Mouse (Mus musculus) intestine, embryonic 16.5 days (tissue): ENCODE data around the gene Was. TPM values are rescaled to one million over a fixed set of nuclear protein-coding genes. Genes with fewer than 3 reads are reported as not detected.
"Not testable (repeated sequence)": the region's sequence is repeated elsewhere in the genome, so short reads cannot be mapped to it uniquely, and the experiment has no call there.

Experiments used
- ATAC-seq: fragments of 200-750 bp; cut with Nextera tagmentation; 2 replicates; pipeline ENCODE4 v1.8.0; 2017; ENCODE audit warnings: moderate TSS enrichment, moderate library complexity
- H3K27ac ChIP-seq: fragments of 300-500 bp; sonication (generic); 2 replicates; pipeline ENCODE4 v1.5.1; 2014; ENCODE audit warnings: mild to moderate bottlenecking, low read length
- H3K27me3 ChIP-seq: fragments of 300-500 bp; sonication (generic); replicated peaks from 2 replicates; pipeline ENCODE4 v1.6.1; 2014; ENCODE audit warnings: low read length, control low read depth, mixed read lengths; ENCODE audit not compliant: control insufficient read depth, insufficient read depth
- H3K36me3 ChIP-seq: fragments of 300-500 bp; sonication (generic); 2 replicates; pipeline ENCODE4 v1.6.1; 2014; ENCODE audit warnings: low read length, control low read depth; ENCODE audit not compliant: control insufficient read depth, insufficient read depth
- H3K4me1 ChIP-seq: fragments of 300-500 bp; sonication (generic); 2 replicates; pipeline ENCODE4 v1.6.1; 2014; ENCODE audit warnings: low read length, control low read depth, mixed read lengths; ENCODE audit not compliant: control insufficient read depth, insufficient read depth
- H3K4me2 ChIP-seq: fragments of 300-500 bp; sonication (generic); 2 replicates; pipeline ENCODE4 v1.6.1; 2014; ENCODE audit warnings: low read depth, low read length, control low read depth
- H3K4me3 ChIP-seq: fragments of 300-500 bp; sonication (generic); 2 replicates; pipeline ENCODE4 v1.5.1; 2014; ENCODE audit warnings: mild to moderate bottlenecking, low read length
- H3K9ac ChIP-seq: fragments of 300-500 bp; sonication (generic); 2 replicates; pipeline ENCODE4 v1.6.1; 2014; ENCODE audit warnings: low read depth, low read length
- H3K9me3 ChIP-seq: fragments of 300-500 bp; sonication (generic); 2 replicates; pipeline ENCODE4 v1.6.1; 2016; ENCODE audit warnings: low read length, control low read depth; ENCODE audit not compliant: control insufficient read depth
- WGBS: fragments of 180-500 bp; shearing (Covaris S2); extraction: QIAGEN DNeasy Blood & Tissue Kit; methylation state at CpG from one replicate; pipeline ENCODE4 v1.1.7; 2014; 5-methylcytosine and 5-hydroxymethylcytosine counted together
- polyA plus RNA-seq: library from polyadenylated mRNA; unstranded; fragments of >200 nt; fragmentation: Nextera tagmentation; extraction: Ambion mirVana; gene quantifications from 2 replicates; pipeline ENCODE4 v1.2.1, GENCODE M21; 2015

Was gene
- polyA plus RNA-seq, 1 experiment from 2014 or later, result 0.87 TPM

GRCm38 (mm10) chrX:8105019-8105418, 14.7 kb upstream of the Was start:
- no peak overlapping the region for H3K4me3 ChIP-seq
- H3K9ac ChIP-seq, result no peak overlapping the region
- no peak overlapping the region for H3K27ac ChIP-seq
- peaks cover 3% of the 10 kb centered on the region; the same call in 1 of the 2 replicates for H3K4me1 ChIP-seq
- no peak for ATAC-seq
- no peaks in the 10 kb centered on the region for H3K9me3 ChIP-seq
- H3K4me2 ChIP-seq, result no peak overlapping the region
- H3K36me3 ChIP-seq, result no peaks in the 10 kb centered on the region
- H3K27me3 ChIP-seq, result no peaks in the 10 kb centered on the region
- WGBS, result 91% methylated on average over 3 of the region's 3 CpGs

- no peak for ATAC-seq
- Histone ChIP-seq H3K36me3 (no peaks in the 10 kb centered on the region), H3K4me2 (no peak overlapping the region), H3K9ac (no peak overlapping the region), H3K4me3 (no peak overlapping the region), H3K9me3 (no peaks in the 10 kb centered on the region), H3K27ac (no peak overlapping the region), H3K27me3 (no peaks in the 10 kb centered on the region), H3K4me1 (peaks cover 3% of the 10 kb centered on the region; the same call in 1 of the 2 replicates)
- 63% methylated on average over 7 of the region's 7 CpGs for WGBS
Measured at GRCm38 (mm10) chrX:8102213-8102668, 11.9 kb upstream of the Was start.

GRCm38 (mm10) chrX:8101017-8101416, 10.7 kb upstream of the Was start:
- no peak for ATAC-seq
- H3K4me2 ChIP-seq, result no peak overlapping the region
- H3K4me3 ChIP-seq, result no peak overlapping the region
- WGBS, result 17% methylated on average over 3 of the region's 3 CpGs
- no peaks in the 10 kb centered on the region for H3K27me3 ChIP-seq
- H3K9ac ChIP-seq, result no peak overlapping the region
- no peaks in the 10 kb centered on the region for H3K36me3 ChIP-seq
- no peaks in the 10 kb centered on the region for H3K9me3 ChIP-seq
- no peak overlapping the region for H3K27ac ChIP-seq
- peaks cover 3% of the 10 kb centered on the region; the same call in 1 of the 2 replicates for H3K4me1 ChIP-seq

GRCm38 (mm10) chrX:8099435-8099834, 9.1 kb upstream of the Was start:
- H3K36me3 ChIP-seq, result no peaks in the 10 kb centered on the region
- H3K4me3 ChIP-seq, result no peak overlapping the region
- no peak overlapping the region for H3K4me2 ChIP-seq
- no peaks in the 10 kb centered on the region for H3K27me3 ChIP-seq
- peak overlapping the region; percentile 50 for H3K27ac ChIP-seq
- ATAC-seq, result no peak
- H3K9ac ChIP-seq, result no peak overlapping the region
- WGBS, result 48% methylated on average over 4 of the region's 4 CpGs
- H3K4me1 ChIP-seq, result peaks cover 3% of the 10 kb centered on the region; the same call in 1 of the 2 replicates
- no peaks in the 10 kb centered on the region for H3K9me3 ChIP-seq

GRCm38 (mm10) chrX:8096787-8097242, 6.5 kb upstream of the Was start:
- peak; percentile 95 for ATAC-seq
- no peaks in the 10 kb centered on the region for H3K9me3 ChIP-seq
- 20% methylated on average over 19 of the region's 19 CpGs for WGBS
- no peaks in the 10 kb centered on the region for H3K36me3 ChIP-seq
- no peaks in the 10 kb centered on the region for H3K27me3 ChIP-seq
- peak overlapping the region; percentile 40 for H3K4me2 ChIP-seq
- H3K4me1 ChIP-seq, result peaks cover 3% of the 10 kb centered on the region; the same call in 1 of the 2 replicates
- peak overlapping the region; percentile 54; the same call in 1 of the 2 replicates for H3K27ac ChIP-seq
- no peak overlapping the region for H3K9ac ChIP-seq
- H3K4me3 ChIP-seq, result peak overlapping the region; percentile 37

- not testable (repeated sequence) for H3K27ac ChIP-seq, H3K27me3 ChIP-seq, H3K4me1 ChIP-seq, H3K36me3 ChIP-seq, H3K9ac ChIP-seq, H3K9me3 ChIP-seq
- Histone ChIP-seq H3K4me3 (peak overlapping the region; percentile 37), H3K4me2 (peak overlapping the region; percentile 25; the same call in 1 of the 2 replicates)
- peak; percentile 91 for ATAC-seq
- WGBS, result 6% methylated on average over 19 of the region's 48 CpGs
Measured at GRCm38 (mm10) chrX:8096068-8096786, 5.9 kb upstream of the Was start.

- Histone ChIP-seq H3K4me1 (peaks cover under 1% of the 10 kb centered on the region; the same call in 1 of the 2 replicates), H3K4me3 (no peak overlapping the region), H3K9ac (no peak overlapping the region), H3K27ac (no peak overlapping the region), H3K27me3 (no peaks in the 10 kb centered on the region), H3K4me2 (0 out of 2 replicates have a peak overlapping the region, but pooled peaks have one; percentile 25), H3K9me3 (no peaks in the 10 kb centered on the region), H3K36me3 (no peaks in the 10 kb centered on the region)
- WGBS, result 72% methylated on average over 10 of the region's 10 CpGs
- no peak for ATAC-seq
Measured at GRCm38 (mm10) chrX:8095546-8095945, 5.2 kb upstream of the Was start.

GRCm38 (mm10) chrX:8090954-8091347, 653 bp upstream of the Was start:
- not testable (repeated sequence) for H3K4me3 ChIP-seq, H3K27me3 ChIP-seq, H3K4me1 ChIP-seq, H3K9ac ChIP-seq, H3K27ac ChIP-seq, H3K4me2 ChIP-seq, H3K36me3 ChIP-seq, H3K9me3 ChIP-seq, ATAC-seq
- 80% methylated on average over 4 of the region's 5 CpGs for WGBS

- no peaks in the 10 kb centered on the region for H3K36me3 ChIP-seq
- no peak overlapping the region for H3K4me2 ChIP-seq
- no peak for ATAC-seq
- WGBS, result 97% methylated on average over 3 of the region's 3 CpGs
- H3K27me3 ChIP-seq, result no peaks in the 10 kb centered on the region
- H3K27ac ChIP-seq, result no peak overlapping the region
- H3K9me3 ChIP-seq, result no peaks in the 10 kb centered on the region
- H3K9ac ChIP-seq, result no peak overlapping the region
- no peaks in the 10 kb centered on the region for H3K4me1 ChIP-seq
- H3K4me3 ChIP-seq, result no peak overlapping the region
Measured at GRCm38 (mm10) chrX:8089746-8090145, 552 bp downstream of the Was start.
